8 mouse cellular contexts compared by ENCODE assay signal in the genomic region with DNA sequence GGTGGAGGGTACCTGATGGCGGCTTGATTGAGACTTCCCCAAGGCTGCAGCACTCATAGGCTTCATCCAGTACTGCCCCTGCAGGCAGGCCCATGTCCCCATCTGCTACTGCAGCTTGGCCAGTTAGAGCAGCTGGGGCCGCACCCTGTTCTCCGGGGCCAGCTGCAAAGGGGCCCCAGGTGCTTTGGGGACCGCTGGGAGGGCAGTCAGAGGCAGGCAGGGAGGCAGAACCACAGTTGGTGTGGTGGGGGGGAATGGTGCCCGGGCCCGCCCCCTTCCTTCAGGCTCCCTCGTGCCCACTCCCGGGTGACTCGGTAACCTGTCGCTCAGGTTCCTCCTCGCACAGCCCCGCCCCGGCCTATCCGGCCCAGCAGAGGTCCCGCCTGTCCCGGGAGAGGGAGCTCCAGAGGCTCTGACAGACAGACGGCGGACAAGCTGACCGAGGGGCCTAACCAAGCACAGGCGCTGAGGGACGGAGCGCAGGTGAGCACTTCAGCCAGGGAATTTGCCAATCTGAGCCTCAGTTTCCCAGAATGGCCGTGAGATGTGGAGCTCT. TPM values are rescaled to one million over a fixed set of nuclear protein-coding genes. Genes with fewer than 3 reads are reported as not detected.
DNase-seq lines count a peak whose midpoint lies in the region; ATAC-seq and TF ChIP-seq lines count a peak whose summit lies in the region.

Gene Eps8l2 (plus strand): TSS at position 305 of the 556 bp plus-strand sequence.

- peaks cover 9% of the 10 kb centered on the region; the same call in 1 of the 2 replicates for H3K4me1 ChIP-seq in embryonic fibroblast, embryonic 13.5 days (ENCODE audit: control insufficient read depth, insufficient read depth, low read length)
- H3K4me1 ChIP-seq in intestine, embryonic 14.5 days (replicated peaks; ENCODE audit: control insufficient read depth, insufficient read depth, low read length): no peaks in the 10 kb centered on the region; the same call in 1 of the 2 replicates
- peaks cover 36% of the 10 kb centered on the region for H3K4me1 ChIP-seq in liver, embryonic 13.5 days (replicated peaks)
- H3K4me1 ChIP-seq in neural tube, embryonic 11.5 days (ENCODE audit: control insufficient read depth, insufficient read depth, low read length): peaks cover 5% of the 10 kb centered on the region

- H3K4me2 ChIP-seq in intestine, embryonic 14.5 days (ENCODE audit: low read length): peak within 1 kb of the TSS; percentile 43
- H3K4me2 ChIP-seq in liver, embryonic 13.5 days: peak within 1 kb of the TSS; percentile 69
- H3K4me2 ChIP-seq in neural tube, embryonic 11.5 days (ENCODE audit: low read depth): peak within 1 kb of the TSS; percentile 13; the same call in 1 of the 2 replicates

- H3K27me3 ChIP-seq in intestine, embryonic 14.5 days (replicated peaks; ENCODE audit: control insufficient read depth, insufficient read depth, low read length): no peaks in the 10 kb centered on the region
- peaks cover 16% of the 10 kb centered on the region for H3K27me3 ChIP-seq in liver, embryonic 13.5 days
- 0 out of 2 replicates have a peak, but pooled peaks cover 3% of the 10 kb centered on the region for H3K27me3 ChIP-seq in neural tube, embryonic 11.5 days (ENCODE audit: control insufficient read depth, insufficient read depth, low read length)

- peak; percentile 21; the same call in 1 of the 2 replicates for TF ChIP-seq POLR2A in embryonic fibroblast, embryonic 13.5 days (IDR thresholded peaks at IDR 0.05; ENCODE audit: low read depth, low read length)

- H3K9ac ChIP-seq in intestine, embryonic 14.5 days (ENCODE audit: low read length): peak within 1 kb of the TSS; percentile 33
- peak within 1 kb of the TSS; percentile 54 for H3K9ac ChIP-seq in liver, embryonic 13.5 days
- peak within 1 kb of the TSS; percentile 7; the same call in 1 of the 2 replicates for H3K9ac ChIP-seq in neural tube, embryonic 11.5 days (ENCODE audit: low read length)

- H3K27ac ChIP-seq in embryonic fibroblast, embryonic 13.5 days (ENCODE audit: insufficient read depth, low read length): no peak within 1 kb of the TSS
- peak within 1 kb of the TSS; percentile 44 for H3K27ac ChIP-seq in intestine, embryonic 14.5 days (ENCODE audit: low read depth)
- peak within 1 kb of the TSS; percentile 79; the same call in 1 of the 2 replicates for H3K27ac ChIP-seq in liver, embryonic 13.5 days
- no peak within 1 kb of the TSS for H3K27ac ChIP-seq in neural tube, embryonic 11.5 days (ENCODE audit: low read depth, low read length)

- 7% methylated on average over 23 of the region's 23 CpGs for WGBS in intestine, embryonic 14.5 days
- WGBS in liver, embryonic 13.5 days (ENCODE audit: insufficient replicate concordance): 9% methylated on average over 22 of the region's 23 CpGs
- WGBS in neural tube, embryonic 11.5 days: 5% methylated on average over 16 of the region's 23 CpGs

- H3K9me3 ChIP-seq in intestine, embryonic 14.5 days (ENCODE audit: control insufficient read depth, low read length): no peaks in the 10 kb centered on the region
- H3K9me3 ChIP-seq in liver, embryonic 13.5 days (replicated peaks): no peaks in the 10 kb centered on the region
- no peaks in the 10 kb centered on the region for H3K9me3 ChIP-seq in neural tube, embryonic 11.5 days (ENCODE audit: control insufficient read depth, low read length)

- TF ChIP-seq CTCF in embryonic fibroblast, embryonic 13.5 days (IDR thresholded peaks at IDR 0.05; ENCODE audit: borderline replicate concordance, insufficient read depth, low read length): no peak

- peak within 1 kb of the TSS; percentile 28 for H3K4me3 ChIP-seq in embryonic fibroblast, embryonic 13.5 days (ENCODE audit: insufficient read depth, low read length)
- H3K4me3 ChIP-seq in intestine, embryonic 14.5 days (ENCODE audit: low read depth, low read length): peak within 1 kb of the TSS; percentile 30
- H3K4me3 ChIP-seq in liver, embryonic 13.5 days (replicated peaks): peak within 1 kb of the TSS; percentile 40
- H3K4me3 ChIP-seq in neural tube, embryonic 11.5 days (ENCODE audit: low read depth, low read length): no peak within 1 kb of the TSS

- intact Hi-C loops in gastrocnemius, postnatal 14 days (cut with DNase I; ENCODE audit: low total_unique reads): no loop called here

- peak; percentile 29 for DNase-seq in gastrocnemius, postnatal 14 days
- DNase-seq in gastrocnemius, postnatal 25 days: no peak
- DNase-seq in intestine, embryonic 14.5 days (ENCODE audit: low spot score): peak; percentile 78
- peak; percentile 40 for DNase-seq in liver, embryonic 13.5 days
- peak; percentile 25 for DNase-seq in neural tube, embryonic 11.5 days (ENCODE audit: low spot score)
- no peak for DNase-seq in left cerebral cortex, adult 11 months (ENCODE audit: low spot score)
- no peak for DNase-seq in right cerebral cortex, postnatal 10 days (ENCODE audit: low spot score in 2 of 2)

- peaks cover 12% of the 10 kb centered on the region; the same call in 1 of the 2 replicates for H3K36me3 ChIP-seq in intestine, embryonic 14.5 days (ENCODE audit: control insufficient read depth, insufficient read depth, low read length)
- no peaks in the 10 kb centered on the region for H3K36me3 ChIP-seq in liver, embryonic 13.5 days
- peaks cover 2% of the 10 kb centered on the region; the same call in 1 of the 2 replicates for H3K36me3 ChIP-seq in neural tube, embryonic 11.5 days (ENCODE audit: control insufficient read depth, insufficient read depth, low read length)

- ATAC-seq in intestine, embryonic 14.5 days (replicated peaks; ENCODE audit: low FRiP score, low TSS enrichment, low read depth): peak; percentile 84
- ATAC-seq in liver, embryonic 13.5 days (ENCODE audit: low read depth): peak; percentile 59
- ATAC-seq in neural tube, embryonic 11.5 days (ENCODE audit: insufficient read depth, low FRiP score, low TSS enrichment): peak; percentile 45; the same call in 1 of the 2 replicates

RNA-seq across cellular contexts. Expression of gene Eps8l2, which starts in this region (rescaled TPM):
- total RNA-seq in gastrocnemius, postnatal 14 days (2021): 1 to 10 TPM; 1.8 to 3.3 TPM
- total RNA-seq in gastrocnemius, postnatal 25 days (2021): 1 to 10 TPM; 1.5 to 2.1 TPM
- polyA plus RNA-seq in embryonic fibroblast, embryonic 13.5 days (2011; ENCODE audit: insufficient read length, low read depth, missing spikeins): 4.2 and 9.1 TPM in 2 replicates
- 49.4 and 61.2 TPM in 2 replicates for polyA plus RNA-seq in intestine, embryonic 14.5 days (2014; fragmentation: Nextera tagmentation; extraction: Ambion mirVana)
- polyA plus RNA-seq in liver, embryonic 13.5 days (2015; fragmentation: Nextera tagmentation; extraction: Ambion mirVana): 5.1 and 6.6 TPM in 2 replicates
- 2.2 TPM in 2 replicates for polyA plus RNA-seq in neural tube, embryonic 11.5 days (2014; fragmentation: Nextera tagmentation; extraction: Ambion mirVana)

Comparison
In these comparisons a context has a peak if more than half of its experiments do, and no peak if none do; other contexts are left out.
1. DNase-seq: peak in gastrocnemius, postnatal 14 days (single experiment), intestine, embryonic 14.5 days (single experiment), liver, embryonic 13.5 days (single experiment) and neural tube, embryonic 11.5 days (single experiment); none in gastrocnemius, postnatal 25 days (single experiment), left cerebral cortex, adult 11 months (single experiment) and right cerebral cortex, postnatal 10 days (0 of 2).
2. H3K27ac ChIP-seq: peak in intestine, embryonic 14.5 days (single experiment) and liver, embryonic 13.5 days (single experiment); none in embryonic fibroblast, embryonic 13.5 days (single experiment) and neural tube, embryonic 11.5 days (single experiment).
3. H3K4me2 ChIP-seq: peak in every context shown above with its lines; median percentile 69 in liver, embryonic 13.5 days; 43 in intestine, embryonic 14.5 days; 13 in neural tube, embryonic 11.5 days.
4. Peak in every context shown above with its lines, with median percentiles within 50 percentile points of each other: ATAC-seq and H3K9ac ChIP-seq.